Mouse (Mus musculus) spleen, postnatal 36 days (tissue): ENCODE results near the gene Fam129b.

Experiments
- DNase-seq, 2 experiments: peaks; one replicate each; pipeline ENCODE4 v3.0.0; 2022; ENCODE audit warnings: low spot score in 2 of 2, mixed read lengths in 1 of 2

Fam129b gene

GRCm38 (mm10) chr2:32859622-32860012, 16.3 kb upstream of the Fam129b start:
- no peak for DNase-seq

DNA sequence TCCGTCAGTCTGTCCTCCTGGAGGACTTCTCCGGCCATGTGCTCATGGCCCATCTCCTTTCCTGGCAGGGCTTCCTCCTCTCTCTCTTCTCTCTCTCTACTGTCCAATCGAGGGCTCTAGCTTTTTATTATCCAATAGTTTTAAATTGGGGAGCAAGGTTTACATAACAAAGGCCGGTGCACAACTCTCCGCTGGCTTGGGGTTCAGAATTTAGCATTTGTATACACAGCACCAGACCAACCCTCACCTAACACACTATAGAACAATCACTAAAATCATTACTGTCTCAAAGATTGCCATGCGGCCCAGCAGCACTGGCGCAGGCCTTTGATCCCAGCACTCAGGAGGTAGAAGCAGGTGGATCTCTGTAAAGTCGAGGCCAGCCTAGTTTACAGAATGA, 15.1 kb upstream of the Fam129b start:
- no peak for DNase-seq

- DNase-seq: no peak
Observed at GRCm38 (mm10) chr2:32863317-32863716, 12.6 kb upstream of the Fam129b start.

- DNase-seq: no peak
Observed at GRCm38 (mm10) chr2:32864755-32865154, 11.2 kb upstream of the Fam129b start.

DNA sequence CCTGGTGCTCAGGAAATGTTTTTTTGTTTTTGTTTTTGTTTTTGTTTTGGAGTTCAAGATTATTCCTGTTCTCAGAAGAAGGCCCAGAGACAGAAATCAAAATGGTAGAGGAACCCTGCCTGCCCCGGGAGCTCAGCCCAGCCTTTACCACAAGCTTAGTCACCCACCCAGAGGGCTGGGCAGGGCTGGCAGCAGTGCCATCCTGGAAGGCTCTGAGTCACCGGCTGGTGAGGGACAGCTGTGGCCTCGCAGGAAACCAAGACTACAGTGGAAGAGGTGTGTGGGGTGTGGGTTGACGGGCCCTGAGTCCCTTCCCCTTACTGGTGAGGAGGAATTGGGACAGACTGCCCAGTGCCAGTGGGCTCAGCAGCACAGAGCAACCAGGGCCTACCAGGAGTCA, 8.6 kb upstream of the Fam129b start:
- DNase-seq: no peak

- DNase-seq: no peak
Observed at GRCm38 (mm10) chr2:32869721-32870274, 6.1 kb upstream of the Fam129b start.

DNA sequence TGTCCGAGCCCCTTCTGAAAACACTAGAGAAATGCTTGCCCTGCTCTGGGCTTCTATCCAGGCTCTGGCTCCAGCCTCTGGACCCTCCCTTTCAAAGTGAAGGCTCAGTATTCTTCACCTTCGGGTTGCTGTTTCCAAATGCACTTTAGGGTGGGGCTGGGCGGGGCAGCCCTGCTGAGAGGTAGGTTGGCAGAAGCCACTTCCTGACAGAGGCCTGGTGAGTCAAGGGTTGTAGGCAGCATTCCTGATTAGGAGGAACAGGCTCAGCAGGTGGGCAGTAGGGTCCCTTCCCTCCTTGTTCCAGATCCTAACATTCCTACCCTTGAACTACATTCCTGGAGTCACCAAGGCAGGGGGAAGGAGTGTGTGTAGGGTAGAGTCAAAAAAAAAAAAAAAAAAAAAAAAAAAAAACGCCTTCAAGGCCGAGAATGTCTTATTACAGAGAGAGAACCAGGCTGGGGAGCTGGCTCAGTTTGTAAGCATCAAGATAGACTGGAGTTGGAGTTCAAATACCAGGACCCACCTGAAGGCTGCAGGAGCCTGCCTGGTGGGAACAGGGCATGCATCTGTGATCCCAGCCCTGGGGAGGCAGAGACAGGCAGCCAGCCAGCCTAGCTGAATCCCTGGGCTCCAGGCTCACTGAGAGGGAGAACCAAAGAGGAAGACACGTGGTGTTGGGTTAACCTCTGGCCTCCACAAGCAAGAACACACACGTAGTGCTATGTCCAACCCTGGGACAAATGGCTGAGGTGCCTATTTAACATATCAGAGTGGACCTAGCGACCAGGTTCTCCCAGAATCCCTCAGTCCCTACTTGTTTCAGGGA, 5.4 kb upstream of the Fam129b start:
- DNase-seq: no peak

GRCm38 (mm10) chr2:32874070-32874469, 1.8 kb upstream of the Fam129b start:
- no peak for DNase-seq

DNA sequence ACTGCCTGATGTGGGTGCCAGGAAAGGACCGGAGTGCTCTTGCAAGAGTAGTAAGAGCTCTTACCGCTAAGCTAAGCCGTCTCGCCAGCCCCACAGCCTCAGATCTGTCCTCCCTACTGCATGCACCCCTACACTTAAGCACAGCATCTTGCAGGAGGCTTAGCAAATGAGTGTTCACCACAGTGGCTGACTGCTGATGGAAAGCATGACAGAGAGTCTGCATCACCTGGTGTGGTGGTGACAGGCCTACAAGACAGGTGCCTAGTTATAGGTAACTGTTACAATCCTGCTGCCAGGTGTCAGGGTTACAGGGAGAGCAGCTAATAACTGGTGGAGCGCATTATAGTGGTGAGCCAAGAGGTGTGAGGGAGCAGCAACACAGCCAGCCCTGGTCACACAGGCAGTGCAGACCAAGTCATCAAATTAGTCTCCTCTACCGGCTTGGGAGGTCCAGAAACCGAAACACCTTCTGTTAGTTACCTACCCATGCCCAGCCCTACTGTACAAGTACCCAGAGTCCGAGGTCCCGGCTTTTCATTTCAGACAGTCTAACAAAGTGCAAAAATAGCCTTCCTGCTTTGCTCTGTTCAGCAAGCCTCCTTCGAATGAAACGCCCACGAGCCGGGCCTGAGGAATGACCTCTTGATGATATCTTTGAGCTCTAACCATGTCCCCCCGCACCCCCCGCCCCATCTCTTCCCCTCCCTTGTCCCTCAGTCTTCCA, 801 bp upstream of the Fam129b start:
- DNase-seq: no peak

DNA sequence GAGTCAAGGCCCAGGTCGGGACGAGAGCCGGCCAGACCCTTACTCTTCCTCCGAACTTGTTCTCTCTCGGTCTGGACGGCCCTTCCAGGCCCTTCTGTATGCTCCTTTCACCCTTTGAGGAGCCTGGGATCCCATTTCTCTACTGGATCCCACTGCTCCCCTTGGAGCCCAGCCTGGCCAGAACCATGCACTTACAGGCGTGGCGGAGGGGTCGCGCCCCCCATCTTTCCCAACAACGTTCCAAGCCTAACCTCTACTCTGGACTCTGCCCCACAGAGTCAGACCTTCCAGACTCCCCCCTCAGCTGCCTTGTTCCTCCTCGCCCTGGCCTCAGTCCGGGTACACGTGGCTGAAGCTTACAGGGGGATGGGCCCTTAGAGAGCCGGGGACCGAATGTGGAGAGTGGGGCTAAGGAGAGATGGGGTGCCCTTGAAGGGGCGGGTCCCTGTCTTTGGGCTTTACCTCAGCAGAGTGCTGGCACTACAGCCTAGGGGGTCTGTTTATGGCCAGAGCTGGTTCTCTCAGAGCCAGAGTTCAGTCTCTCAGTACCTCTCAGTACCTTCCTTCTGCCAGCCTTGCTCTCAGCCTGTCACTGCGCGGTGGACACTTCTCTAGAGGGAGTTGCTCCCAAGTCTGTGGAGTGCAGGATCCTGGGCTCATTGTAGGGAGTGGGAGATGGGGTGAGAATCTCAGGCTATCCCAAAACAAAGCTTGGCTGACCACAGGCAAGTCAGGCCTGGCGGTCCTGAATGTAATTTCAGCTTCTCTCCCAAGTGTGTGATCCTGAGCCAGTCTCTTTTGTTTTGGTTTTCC, 782 bp downstream of the Fam129b start:
- no peak for DNase-seq

DNA sequence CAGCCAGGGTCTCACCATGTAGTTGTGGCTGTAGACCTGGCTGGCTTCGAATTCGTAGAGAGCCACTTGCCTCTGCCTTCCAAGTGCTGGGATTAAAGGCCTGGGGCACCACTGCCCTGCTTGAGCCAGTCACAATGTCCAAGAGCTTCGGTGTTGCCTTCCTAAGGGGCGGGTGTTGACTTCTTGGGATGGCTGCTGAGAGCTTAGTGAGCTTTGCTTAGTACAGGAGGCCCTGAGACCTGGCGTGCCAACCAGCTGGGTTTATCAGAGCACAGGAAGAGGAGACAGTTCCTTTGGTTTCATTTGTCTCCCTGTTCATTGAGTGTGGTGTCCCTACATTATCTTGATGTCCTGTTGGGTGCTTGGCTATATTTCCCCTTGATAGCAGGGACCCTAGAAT, 1.4 kb downstream of the Fam129b start:
- no peak for DNase-seq

- no peak for DNase-seq
Observed at GRCm38 (mm10) chr2:32877761-32878393, 2.0 kb downstream of the Fam129b start.

DNA sequence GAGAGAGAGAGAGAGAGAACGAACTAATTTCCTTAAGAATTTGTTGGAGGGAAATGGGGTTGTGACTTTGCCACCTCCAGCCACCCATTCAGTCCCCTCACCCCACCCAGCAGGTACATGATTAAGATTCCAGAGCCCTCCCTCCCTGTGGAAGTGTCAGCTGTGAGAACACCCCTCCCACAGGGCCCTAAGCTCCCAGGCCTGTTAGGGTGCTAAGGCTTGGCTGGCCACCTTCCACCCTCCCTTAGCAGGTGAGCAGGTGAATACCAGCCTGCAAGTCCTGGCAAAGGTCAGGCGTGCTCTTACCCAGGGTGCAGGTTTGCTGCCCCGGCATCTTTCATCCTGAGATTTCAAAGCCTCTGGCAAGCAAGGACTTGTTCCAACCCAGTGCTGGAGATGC, 2.5 kb downstream of the Fam129b start:
- no peak for DNase-seq

- no peak for DNase-seq
Observed at GRCm38 (mm10) chr2:32879593-32879992, 3.7 kb downstream of the Fam129b start.

DNA sequence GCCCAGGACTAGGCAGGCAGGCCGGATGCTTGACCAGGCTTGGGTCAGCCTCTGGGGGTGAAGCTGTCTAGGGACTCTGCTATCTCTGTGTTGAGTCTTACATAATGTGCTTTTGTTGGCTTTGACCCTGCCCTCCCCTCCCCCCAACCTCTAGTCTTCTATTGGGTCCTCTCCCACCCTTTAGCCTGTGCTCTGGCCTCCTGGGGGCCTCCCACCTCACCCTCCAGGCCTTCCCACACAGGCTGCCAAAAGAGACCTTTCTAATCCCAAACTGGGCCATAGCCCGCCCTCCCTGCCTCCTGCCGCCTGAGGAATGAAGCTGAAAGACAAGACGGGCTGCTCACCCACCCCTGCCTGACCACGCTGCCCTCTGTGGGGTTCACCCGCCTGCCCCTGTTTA, 5.1 kb downstream of the Fam129b start:
- DNase-seq: no peak

- DNase-seq: peak; percentile 57 to 65
Observed at GRCm38 (mm10) chr2:32881723-32882122, 5.8 kb downstream of the Fam129b start.

DNA sequence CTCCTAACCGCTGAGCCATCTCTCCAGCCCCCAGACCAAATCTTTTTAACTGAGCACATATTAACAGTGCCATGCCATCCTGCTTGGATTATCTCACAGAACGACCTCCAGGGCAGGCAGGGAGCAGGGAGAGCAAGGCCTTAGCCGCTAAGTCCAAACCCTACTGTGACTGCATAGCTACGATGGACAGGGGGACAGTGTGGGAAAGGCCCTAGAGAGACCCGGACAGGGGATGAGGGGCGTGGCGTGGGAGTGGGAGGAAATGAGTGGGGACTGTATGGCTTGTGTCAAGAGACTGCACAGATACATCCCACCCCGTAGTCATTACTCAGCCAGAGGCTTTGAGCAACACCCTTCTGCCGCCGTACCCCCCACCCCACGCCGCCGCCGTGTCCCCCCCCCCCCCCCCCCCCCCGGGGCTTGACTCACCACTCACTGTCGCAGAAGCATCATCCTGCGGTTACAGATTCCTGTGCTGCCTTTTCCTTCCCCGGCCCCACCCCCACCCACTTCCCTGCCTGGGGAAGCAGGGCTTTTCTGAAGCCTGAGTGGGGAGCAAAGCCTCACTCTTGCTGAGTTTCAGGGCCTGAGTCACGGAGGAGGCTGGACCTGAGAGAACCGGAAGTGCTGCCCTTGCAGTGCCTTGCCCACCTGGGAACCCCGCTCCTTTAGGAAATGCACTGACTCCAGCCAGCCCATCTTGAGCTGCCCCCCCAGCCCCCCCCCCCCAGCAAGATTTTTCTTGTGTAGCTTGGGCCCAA, 6.5 kb downstream of the Fam129b start:
- no peak for DNase-seq

DNA sequence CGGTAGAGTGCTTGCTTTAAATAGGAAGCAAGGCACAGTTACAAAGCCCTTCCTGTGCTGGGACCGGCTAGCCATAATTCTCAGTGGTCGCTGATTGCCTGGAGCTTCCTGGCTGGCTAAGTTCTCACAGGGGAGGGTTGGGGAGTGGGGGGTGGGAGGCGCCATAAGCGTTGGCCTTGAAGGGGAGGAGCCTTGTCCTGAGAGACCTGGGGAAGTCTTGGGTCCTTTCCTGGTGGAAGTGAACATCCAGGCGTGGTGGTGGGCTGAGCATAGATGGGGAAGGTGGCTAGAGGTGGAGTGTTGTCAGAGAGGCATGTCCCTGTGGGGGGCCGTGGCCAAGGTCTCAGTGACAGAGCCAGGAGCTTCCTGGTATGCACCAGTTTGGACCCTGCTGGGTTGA, 8.8 kb downstream of the Fam129b start:
- no peak for DNase-seq

- DNase-seq: no peak
Observed at GRCm38 (mm10) chr2:32888029-32888428, 12.1 kb downstream of the Fam129b start.

DNA sequence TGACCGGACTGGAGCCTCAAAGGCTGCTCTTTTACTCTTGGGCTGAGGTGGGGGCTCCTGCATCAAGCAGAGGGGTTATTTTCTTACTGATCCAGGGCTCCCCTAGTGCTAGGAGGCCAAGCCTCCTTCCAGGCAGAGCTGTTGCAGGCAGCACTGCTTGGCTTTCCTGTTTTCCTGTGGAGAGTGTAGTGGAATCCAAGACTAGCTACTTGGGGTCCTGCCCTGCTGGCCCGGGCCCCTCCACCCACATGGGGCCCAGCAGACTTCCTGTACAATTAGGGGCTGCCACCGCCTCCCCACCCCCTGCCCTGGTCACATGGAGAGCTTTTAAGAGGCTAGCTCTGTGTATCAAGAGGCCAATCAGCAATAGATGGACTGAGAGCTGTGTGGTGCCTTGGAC, 12.6 kb downstream of the Fam129b start:
- DNase-seq: no peak

- no peak for DNase-seq
Observed at GRCm38 (mm10) chr2:32890280-32890679, 14.4 kb downstream of the Fam129b start.
